Mouse (Mus musculus): ENCODE data around the gene Mgat4d. TPM values are rescaled to one million over a fixed set of nuclear protein-coding genes. Genes with fewer than 3 reads are reported as not detected.

Gene Mgat4d
- total and polyA plus RNA-seq, 2 experiments: not detected

GRCm38 (mm10) chr8:83332864-83333263, 15.4 kb upstream of the Mgat4d start:
- DNase-seq (ENCODE audit: extremely low read depth, low read depth, low spot score): no peak
- H3K27me3 ChIP-seq (ENCODE audit: control insufficient read depth, insufficient read depth, low read length): no peaks in the 10 kb centered on the region
- WGBS: 27% methylated on average over 7 of the region's 7 CpGs
- H3K4me1 ChIP-seq (ENCODE audit: control insufficient read depth, insufficient read depth, low read length): peaks cover 2% of the 10 kb centered on the region; the same call in 1 of the 2 replicates
- peak overlapping the region; percentile 39; the same call in 1 of the 2 replicates for H3K9ac ChIP-seq (ENCODE audit: low read depth, low read length)
- TF ChIP-seq CTCF (IDR thresholded peaks at IDR 0.05; ENCODE audit: low read depth, low read length): no peak
- TF ChIP-seq POLR2A (IDR thresholded peaks at IDR 0.05; ENCODE audit: extremely low read depth, insufficient read depth, low read length): no peak
- H3K36me3 ChIP-seq (ENCODE audit: control insufficient read depth, insufficient read depth, low read length): 0 out of 2 replicates have a peak, but pooled peaks cover 1% of the 10 kb centered on the region
- no peak overlapping the region for H3K27ac ChIP-seq (replicated peaks; ENCODE audit: insufficient read depth, low read depth, low read length)
- H3K4me3 ChIP-seq (ENCODE audit: insufficient read depth, low read depth, low read length): peak overlapping the region; percentile 49
- no peaks in the 10 kb centered on the region for H3K79me2 ChIP-seq (ENCODE audit: control insufficient read depth, insufficient read depth, low read length)

GRCm38 (mm10) chr8:83342076-83342475, 6.2 kb upstream of the Mgat4d start:
- Histone ChIP-seq H3K27me3 (ENCODE audit: control insufficient read depth, insufficient read depth, low read length) (no peaks in the 10 kb centered on the region), H3K4me3 (ENCODE audit: insufficient read depth, low read depth, low read length) (no peak overlapping the region), H3K79me2 (ENCODE audit: control insufficient read depth, insufficient read depth, low read length) (no peaks in the 10 kb centered on the region), H3K27ac (replicated peaks; ENCODE audit: insufficient read depth, low read depth, low read length) (no peak overlapping the region), H3K36me3 (ENCODE audit: control insufficient read depth, insufficient read depth, low read length) (no peaks in the 10 kb centered on the region), H3K4me1 (ENCODE audit: control insufficient read depth, insufficient read depth, low read length) (no peaks in the 10 kb centered on the region), H3K9ac (ENCODE audit: low read depth, low read length) (no peak overlapping the region)
- no peak for DNase-seq (ENCODE audit: extremely low read depth, low read depth, low spot score)
- TF ChIP-seq POLR2A (IDR thresholded peaks at IDR 0.05; ENCODE audit: extremely low read depth, insufficient read depth, low read length): no peak
- WGBS: 83% methylated on average over 3 of the region's 3 CpGs

GRCm38 (mm10) chr8:83342693-83343092, 5.6 kb upstream of the Mgat4d start:
- Histone ChIP-seq H3K79me2 (ENCODE audit: control insufficient read depth, insufficient read depth, low read length) (no peaks in the 10 kb centered on the region), H3K9ac (ENCODE audit: low read depth, low read length) (no peak overlapping the region), H3K36me3 (ENCODE audit: control insufficient read depth, insufficient read depth, low read length) (no peaks in the 10 kb centered on the region), H3K27ac (replicated peaks; ENCODE audit: insufficient read depth, low read depth, low read length) (no peak overlapping the region), H3K4me3 (ENCODE audit: insufficient read depth, low read depth, low read length) (no peak overlapping the region), H3K27me3 (ENCODE audit: control insufficient read depth, insufficient read depth, low read length) (no peaks in the 10 kb centered on the region), H3K4me1 (ENCODE audit: control insufficient read depth, insufficient read depth, low read length) (no peaks in the 10 kb centered on the region)
- TF ChIP-seq POLR2A (IDR thresholded peaks at IDR 0.05; ENCODE audit: extremely low read depth, insufficient read depth, low read length) (no peak), CTCF (IDR thresholded peaks at IDR 0.05; ENCODE audit: low read depth, low read length) (peak; percentile 46; the same call in 1 of the 2 replicates)
- DNase-seq (ENCODE audit: extremely low read depth, low read depth, low spot score): peak; percentile 19

GRCm38 (mm10) chr8:83351315-83351714, 3.0 kb downstream of the Mgat4d start:
- Histone ChIP-seq H3K9ac (ENCODE audit: low read depth, low read length) (no peak overlapping the region), H3K27ac (replicated peaks; ENCODE audit: insufficient read depth, low read depth, low read length) (no peak overlapping the region), H3K4me1 (ENCODE audit: control insufficient read depth, insufficient read depth, low read length) (no peaks in the 10 kb centered on the region), H3K79me2 (ENCODE audit: control insufficient read depth, insufficient read depth, low read length) (no peaks in the 10 kb centered on the region), H3K27me3 (ENCODE audit: control insufficient read depth, insufficient read depth, low read length) (no peaks in the 10 kb centered on the region), H3K36me3 (ENCODE audit: control insufficient read depth, insufficient read depth, low read length) (no peaks in the 10 kb centered on the region), H3K4me3 (ENCODE audit: insufficient read depth, low read depth, low read length) (no peak overlapping the region)
- no peak for DNase-seq (ENCODE audit: extremely low read depth, low read depth, low spot score)
- TF ChIP-seq POLR2A (IDR thresholded peaks at IDR 0.05; ENCODE audit: extremely low read depth, insufficient read depth, low read length) (no peak), CTCF (IDR thresholded peaks at IDR 0.05; ENCODE audit: low read depth, low read length) (no peak)
- 73% methylated on average over 2 of the region's 2 CpGs for whole genome bisulfite sequencing

- no peak for DNase-seq (ENCODE audit: extremely low read depth, low read depth, low spot score)
- Histone ChIP-seq H3K27ac (replicated peaks; ENCODE audit: insufficient read depth, low read depth, low read length) (no peak overlapping the region), H3K27me3 (ENCODE audit: control insufficient read depth, insufficient read depth, low read length) (no peaks in the 10 kb centered on the region), H3K9ac (ENCODE audit: low read depth, low read length) (no peak overlapping the region), H3K4me3 (ENCODE audit: insufficient read depth, low read depth, low read length) (no peak overlapping the region), H3K36me3 (ENCODE audit: control insufficient read depth, insufficient read depth, low read length) (no peaks in the 10 kb centered on the region), H3K79me2 (ENCODE audit: control insufficient read depth, insufficient read depth, low read length) (no peaks in the 10 kb centered on the region), H3K4me1 (ENCODE audit: control insufficient read depth, insufficient read depth, low read length) (no peaks in the 10 kb centered on the region)
- 87% methylated on average over 7 of the region's 7 CpGs for WGBS
- TF ChIP-seq CTCF (IDR thresholded peaks at IDR 0.05; ENCODE audit: low read depth, low read length): no peak
- TF ChIP-seq POLR2A (IDR thresholded peaks at IDR 0.05; ENCODE audit: extremely low read depth, insufficient read depth, low read length): no peak
These were observed 15.0 kb downstream of the Mgat4d start for GRCm38 (mm10) chr8:83363156-83363769.

DNA sequence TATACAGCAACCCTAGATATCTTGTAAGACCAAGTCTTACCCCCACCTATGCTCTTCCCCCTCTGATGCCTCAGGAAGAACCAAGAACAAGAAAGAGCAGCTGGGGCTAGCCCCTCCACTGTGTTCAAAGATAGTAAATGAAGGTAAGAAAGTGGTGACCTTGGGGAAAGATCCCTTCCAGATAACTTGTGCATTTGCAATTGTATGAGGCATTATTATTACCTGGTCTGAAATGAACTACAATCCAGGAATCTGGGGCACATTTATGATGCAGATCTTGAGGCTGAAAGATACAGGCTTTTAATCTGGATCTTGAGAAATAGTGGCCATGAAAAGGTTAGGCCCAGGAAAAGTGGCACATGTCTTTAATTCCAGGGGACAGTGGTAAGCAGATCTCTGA, 29.0 kb downstream of the Mgat4d start:
- no peak overlapping the region for H3K9ac ChIP-seq (ENCODE audit: low read depth, low read length)
- no peak overlapping the region for H3K27ac ChIP-seq (replicated peaks; ENCODE audit: insufficient read depth, low read depth, low read length)
- H3K36me3 ChIP-seq (ENCODE audit: control insufficient read depth, insufficient read depth, low read length): no peaks in the 10 kb centered on the region
- no peak for TF ChIP-seq POLR2A (IDR thresholded peaks at IDR 0.05; ENCODE audit: extremely low read depth, insufficient read depth, low read length)
- TF ChIP-seq CTCF (IDR thresholded peaks at IDR 0.05; ENCODE audit: low read depth, low read length): no peak
- no peaks in the 10 kb centered on the region for H3K27me3 ChIP-seq (ENCODE audit: control insufficient read depth, insufficient read depth, low read length)
- no peak overlapping the region for H3K4me3 ChIP-seq (ENCODE audit: insufficient read depth, low read depth, low read length)
- H3K4me1 ChIP-seq (ENCODE audit: control insufficient read depth, insufficient read depth, low read length): no peaks in the 10 kb centered on the region
- H3K79me2 ChIP-seq (ENCODE audit: control insufficient read depth, insufficient read depth, low read length): no peaks in the 10 kb centered on the region
- DNase-seq (ENCODE audit: extremely low read depth, low read depth, low spot score): no peak

All from liver, adult 2 months (tissue).